Mouse (Mus musculus) liver, embryonic 14.5 days (tissue): ENCODE data around the gene Olfr523. TPM values are rescaled to one million over a fixed set of nuclear protein-coding genes. Genes with fewer than 3 reads are reported as not detected.

ENCODE experiments used
- ATAC-seq: fragments of 200-750 bp; cut with Nextera tagmentation; 2 replicates; pipeline ENCODE4 v1.8.0; 2017; ENCODE audit warnings: moderate number of reproducible peaks, mild to moderate bottlenecking, moderate library complexity; ENCODE audit not compliant: insufficient read depth
- DNase-seq, 3 experiments: peaks; one replicate each; pipeline ENCODE4 v3.0.0-alpha.2; 2012 to 2013; ENCODE audit warnings: low read depth in 3 of 3, low spot score in 3 of 3
- H3K27ac ChIP-seq: fragments of 300-500 bp; sonication (generic); 2 replicates; pipeline ENCODE4 v1.5.1; 2014; ENCODE audit warnings: moderate library complexity, mild to moderate bottlenecking, control low read depth, inconsistent platforms
- H3K27me3 ChIP-seq: fragments of 300-500 bp; sonication (generic); 2 replicates; pipeline ENCODE4 v1.6.1; 2014; ENCODE audit warnings: mild to moderate bottlenecking, low read length, moderate library complexity; ENCODE audit not compliant: control insufficient read depth, insufficient read depth
- H3K36me3 ChIP-seq: fragments of 300-500 bp; sonication (generic); replicated peaks from 2 replicates; pipeline ENCODE4 v1.6.1; 2014; ENCODE audit warnings: low read depth; ENCODE audit not compliant: control insufficient read depth, insufficient read depth
- H3K4me1 ChIP-seq, 2 experiments: fragments of 200-500 bp in 1 of 2; fragments of 300-500 bp in 1 of 2; sonication (generic) in 1 of 2; replicated peaks; 2 replicates each; pipeline ENCODE4 v1.6.1; 2012 to 2014; ENCODE audit warnings: antibody characterized with exemption in 1 of 2, inconsistent platforms in 1 of 2, low read length in 1 of 2; ENCODE audit not compliant: control insufficient read depth in 2 of 2, insufficient read depth in 2 of 2
- H3K4me2 ChIP-seq: fragments of 300-500 bp; sonication (generic); 2 replicates; pipeline ENCODE4 v1.6.1; 2014; ENCODE audit warnings: low read depth, mild to moderate bottlenecking, control low read depth, moderate library complexity
- H3K4me3 ChIP-seq, 2 experiments: fragments of 200-500 bp in 1 of 2; fragments of 300-500 bp in 1 of 2; sonication (generic) in 1 of 2; 2 replicates each; pipeline ENCODE4 v1.5.1; 2012 to 2014; ENCODE audit warnings: low read depth in 2 of 2, low read length in 2 of 2, mild to moderate bottlenecking in 2 of 2, control low read depth in 1 of 2, inconsistent platforms in 1 of 2, moderate library complexity in 1 of 2; ENCODE audit not compliant: insufficient read depth in 1 of 2
- H3K9ac ChIP-seq: fragments of 300-500 bp; sonication (generic); replicated peaks from 2 replicates; pipeline ENCODE4 v1.6.1; 2014; ENCODE audit warnings: mild to moderate bottlenecking, control low read depth, moderate library complexity
- H3K9me3 ChIP-seq: fragments of 300-500 bp; sonication (generic); 2 replicates; pipeline ENCODE4 v1.6.1; 2016; ENCODE audit warnings: low read length, mixed read lengths; ENCODE audit not compliant: control insufficient read depth
- CTCF ChIP-seq: IDR thresholded peaks from 2 replicates; pipeline ENCODE4 v1.5.1; 2016; ENCODE audit warnings: antibody characterized with exemption, low read depth, control low read depth
- EP300 ChIP-seq: IDR thresholded peaks from 2 replicates; pipeline ENCODE4 v1.6.1; 2016; ENCODE audit warnings: antibody characterized with exemption, low read depth
- WGBS: fragments of 180-500 bp; shearing (Covaris S2); extraction: QIAGEN DNeasy Blood & Tissue Kit; methylation state at CpG from one replicate; pipeline ENCODE4 v1.1.7; 2014; ENCODE audit not compliant: insufficient replicate concordance; 5-methylcytosine and 5-hydroxymethylcytosine counted together
- polyA plus RNA-seq, 2 experiments: library from polyadenylated mRNA; depleted of rRNA in 1 of 2; stranded (reverse) in 1 of 2; unstranded in 1 of 2; fragments of >200 nt; fragmentation: Nextera tagmentation in 1 of 2; extraction: Ambion mirVana in 1 of 2; gene quantifications; 2 replicates each; pipeline versions ENCODE4 v1.2.1 to v1.2.3; 2012 to 2014

Gene Olfr523
- polyA plus RNA-seq, 2 experiments, result not detected

DNA sequence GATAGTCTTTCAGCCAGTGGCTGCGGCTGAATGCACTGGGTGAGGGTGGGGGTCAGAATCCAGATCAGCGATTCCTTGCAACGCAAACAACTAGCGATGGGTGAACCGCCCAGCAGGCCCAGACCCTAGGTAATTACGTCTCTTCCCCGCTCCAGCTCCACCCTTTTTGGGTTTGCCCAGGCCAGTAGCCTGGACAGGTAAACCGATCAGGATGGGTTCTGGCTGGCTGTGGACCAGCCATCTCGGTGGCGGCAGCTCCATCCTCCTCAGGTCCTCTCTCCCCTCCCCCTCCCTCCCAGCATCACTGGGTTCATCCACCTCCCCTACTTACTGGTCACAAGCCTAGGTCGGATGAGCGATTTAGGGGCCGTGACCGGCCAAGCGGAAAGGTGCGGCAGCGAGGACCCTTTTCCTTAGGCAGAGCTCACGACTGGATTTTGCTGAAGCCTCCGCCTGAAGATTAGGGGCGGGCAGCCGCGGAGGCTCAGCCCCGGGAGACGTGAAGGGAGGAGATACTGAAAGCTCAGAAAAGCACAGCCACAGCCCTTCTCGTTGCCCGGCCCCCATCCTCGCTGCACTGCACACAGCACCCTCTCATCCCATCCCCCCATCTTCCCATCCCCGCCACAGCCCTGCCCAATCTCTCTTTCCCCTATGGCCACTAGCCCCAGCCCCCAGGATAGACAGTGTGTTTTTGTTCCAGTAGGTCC, 18.6 kb upstream of the Olfr523 start, which contains the start of gene Sprn:
Sprn (minus strand) TSS at position 660 of the 710 bp plus-strand sequence.
- no peak within 1 kb of the TSS for H3K9ac ChIP-seq
- ATAC-seq (no peak), DNase-seq (no peak)
- H3K36me3 ChIP-seq, result no peaks in the 10 kb centered on the region; the same call in 1 of the 2 replicates
- WGBS, result 8% methylated on average over 28 of the region's 28 CpGs
- no peaks in the 10 kb centered on the region for H3K9me3 ChIP-seq
- H3K27ac ChIP-seq, result no peak within 1 kb of the TSS
- H3K27me3 ChIP-seq, result peaks cover 27% of the 10 kb centered on the region
- H3K4me1 ChIP-seq, result no peaks in the 10 kb centered on the region
- no peak for TF ChIP-seq CTCF
- TF ChIP-seq EP300, result no peak
- H3K4me3 ChIP-seq, result no peak within 1 kb of the TSS
- no peak within 1 kb of the TSS for H3K4me2 ChIP-seq

DNA sequence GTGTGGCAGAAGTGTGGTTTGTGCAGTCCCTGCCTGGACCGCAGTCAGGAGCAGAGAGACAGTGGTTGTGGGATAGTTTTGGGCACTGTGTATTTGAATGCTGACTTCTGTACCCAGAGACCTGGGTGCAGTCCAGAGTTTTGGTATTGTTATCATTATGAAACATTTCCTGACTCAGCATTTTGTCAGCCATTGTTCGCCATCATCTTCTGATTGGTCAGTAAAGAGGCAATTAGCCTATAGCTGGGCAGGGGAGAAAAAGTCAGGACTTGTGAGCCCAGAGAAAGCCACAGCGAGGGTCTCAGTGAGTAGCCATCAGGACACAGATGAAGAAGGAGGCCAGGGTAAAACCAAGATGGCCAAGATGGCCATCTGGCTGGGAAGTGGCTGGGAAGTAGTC, 12.7 kb upstream of the Olfr523 start:
- H3K4me1 ChIP-seq, result no peaks in the 10 kb centered on the region
- no peak overlapping the region for H3K27ac ChIP-seq
- WGBS, result 49% methylated on average over 3 of the region's 3 CpGs
- H3K4me2 ChIP-seq, result no peak overlapping the region
- no peak overlapping the region for H3K4me3 ChIP-seq
- H3K27me3 ChIP-seq, result no peaks in the 10 kb centered on the region
- no peak for ATAC-seq
- no peak for DNase-seq
- no peaks in the 10 kb centered on the region for H3K36me3 ChIP-seq
- TF ChIP-seq CTCF, result no peak
- no peak for TF ChIP-seq EP300
- H3K9ac ChIP-seq, result no peak overlapping the region
- no peaks in the 10 kb centered on the region for H3K9me3 ChIP-seq

DNA sequence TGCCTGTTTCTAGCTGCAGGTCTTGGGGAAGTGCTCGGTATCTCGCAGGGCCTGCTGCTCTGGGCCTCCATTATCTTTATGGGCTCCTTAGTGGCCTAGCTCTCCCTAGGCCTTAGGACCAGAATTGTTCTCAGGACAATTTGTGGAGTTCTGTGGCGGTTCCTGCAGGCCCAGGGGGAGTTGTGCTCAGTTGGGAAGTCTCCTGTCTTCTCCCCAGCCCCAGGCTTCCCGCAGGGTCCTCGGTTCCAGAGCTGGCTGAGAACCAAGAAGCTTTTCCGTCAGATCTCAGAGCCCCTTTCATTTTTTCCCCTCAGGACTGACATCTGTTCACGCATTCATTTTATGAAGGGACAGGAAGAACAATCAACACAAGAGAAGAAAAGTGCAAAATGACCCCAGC, 8.4 kb upstream of the Olfr523 start, which contains the start of gene Olfr522:
Olfr522 (minus strand) TSS at position 101 of the 400 bp plus-strand sequence.
- Histone ChIP-seq H3K4me1 (no peaks in the 10 kb centered on the region), H3K27me3 (no peaks in the 10 kb centered on the region), H3K4me2 (no peak within 1 kb of the TSS), H3K9ac (no peak within 1 kb of the TSS), H3K36me3 (no peaks in the 10 kb centered on the region), H3K9me3 (no peaks in the 10 kb centered on the region), H3K4me3 (no peak within 1 kb of the TSS), H3K27ac (no peak within 1 kb of the TSS)
- ATAC-seq (no peak), DNase-seq (no peak)
- 52% methylated on average over 7 of the region's 7 CpGs for WGBS
- TF ChIP-seq EP300, result no peak
- no peak for TF ChIP-seq CTCF

GRCm38 (mm10) chr7:140167950-140168349, 5.1 kb upstream of the Olfr523 start:
- no peak for TF ChIP-seq CTCF
- no peak for TF ChIP-seq EP300

GRCm38 (mm10) chr7:140169386-140169785, 3.6 kb upstream of the Olfr523 start:
- H3K4me3 ChIP-seq, result no peak overlapping the region

More at GRCm38 (mm10) chr7:140167950-140168349, 5.1 kb upstream of the Olfr523 start:
- Histone ChIP-seq H3K9ac (no peak overlapping the region), H3K4me3 (no peak overlapping the region), H3K9me3 (no peaks in the 10 kb centered on the region), H3K27ac (no peak overlapping the region), H3K36me3 (no peaks in the 10 kb centered on the region), H3K4me1 (no peaks in the 10 kb centered on the region), H3K4me2 (no peak overlapping the region), H3K27me3 (no peaks in the 10 kb centered on the region)
- WGBS, result 55% methylated on average over 1 of the region's 1 CpGs
- DNase-seq (no peak), ATAC-seq (no peak)

More at GRCm38 (mm10) chr7:140169386-140169785, 3.6 kb upstream of the Olfr523 start:
- Histone ChIP-seq H3K9ac (no peak overlapping the region), H3K27ac (no peak overlapping the region), H3K4me1 (no peaks in the 10 kb centered on the region), H3K9me3 (no peaks in the 10 kb centered on the region), H3K27me3 (no peaks in the 10 kb centered on the region), H3K4me2 (no peak overlapping the region), H3K36me3 (no peaks in the 10 kb centered on the region)
- ATAC-seq (no peak), DNase-seq (no peak)
- 57% methylated on average over 4 of the region's 4 CpGs for WGBS
- TF ChIP-seq CTCF (no peak), EP300 (no peak)
